Mouse (Mus musculus) forebrain, embryonic 14.5 days (tissue): Measurements from ENCODE around the gene Slc39a11. TPM values are rescaled to one million over a fixed set of nuclear protein-coding genes. Genes with fewer than 3 reads are reported as not detected.

Experiments used
- ATAC-seq: fragments of 200-750 bp; cut with Nextera tagmentation; 2 replicates; pipeline ENCODE4 v1.8.0; 2017; ENCODE audit warnings: mild to moderate bottlenecking, moderate library complexity
- DNase-seq: peaks from one replicate; pipeline ENCODE4 v3.0.0-alpha.2; 2015; ENCODE audit warnings: low spot score
- H3K27ac ChIP-seq: fragments of 300-500 bp; sonication (generic); 2 replicates; pipeline ENCODE4 v1.5.1; 2014; ENCODE audit warnings: low read depth, mild to moderate bottlenecking, control low read depth, low read length, moderate library complexity
- H3K27me3 ChIP-seq: fragments of 300-500 bp; sonication (generic); replicated peaks from 2 replicates; pipeline ENCODE4 v1.6.1; 2014; ENCODE audit warnings: low read length, control low read depth, mixed read lengths; ENCODE audit not compliant: control insufficient read depth, insufficient read depth
- H3K36me3 ChIP-seq: fragments of 300-500 bp; sonication (generic); 2 replicates; pipeline ENCODE4 v1.6.1; 2014; ENCODE audit warnings: low read length, control low read depth; ENCODE audit not compliant: control insufficient read depth, insufficient read depth
- H3K4me1 ChIP-seq: fragments of 300-500 bp; sonication (generic); 2 replicates; pipeline ENCODE4 v1.6.1; 2014; ENCODE audit warnings: antibody characterized with exemption, low read length, control low read depth; ENCODE audit not compliant: control insufficient read depth, insufficient read depth
- H3K4me2 ChIP-seq: fragments of 300-500 bp; sonication (generic); 2 replicates; pipeline ENCODE4 v1.6.1; 2014; ENCODE audit warnings: mild to moderate bottlenecking, control low read depth, low read length
- H3K4me3 ChIP-seq: fragments of 300-500 bp; sonication (generic); 2 replicates; pipeline ENCODE4 v1.5.1; 2014; ENCODE audit warnings: low read depth, low read length, control low read depth
- H3K9ac ChIP-seq: fragments of 300-500 bp; sonication (generic); 2 replicates; pipeline ENCODE4 v1.6.1; 2014; ENCODE audit warnings: mild to moderate bottlenecking, low read length, control low read depth, moderate library complexity
- H3K9me3 ChIP-seq: fragments of 300-500 bp; sonication (generic); replicated peaks from 2 replicates; pipeline ENCODE4 v1.6.1; 2016; ENCODE audit warnings: low read length, control low read depth, mixed read lengths; ENCODE audit not compliant: control insufficient read depth
- WGBS: fragments of 180-500 bp; shearing (Covaris S2); extraction: QIAGEN DNeasy Blood & Tissue Kit; methylation state at CpG from one replicate; pipeline ENCODE4 v1.1.7; 2014; 5-methylcytosine and 5-hydroxymethylcytosine counted together
- polyA plus RNA-seq: library from polyadenylated mRNA; unstranded; fragments of >200 nt; fragmentation: Nextera tagmentation; extraction: Ambion mirVana; gene quantifications from 2 replicates; pipeline ENCODE4 v1.2.1, GENCODE M21; 2014

Slc39a11 gene
- polyA plus RNA-seq, 1 experiment from 2014 or later = 29.5 TPM

DNA sequence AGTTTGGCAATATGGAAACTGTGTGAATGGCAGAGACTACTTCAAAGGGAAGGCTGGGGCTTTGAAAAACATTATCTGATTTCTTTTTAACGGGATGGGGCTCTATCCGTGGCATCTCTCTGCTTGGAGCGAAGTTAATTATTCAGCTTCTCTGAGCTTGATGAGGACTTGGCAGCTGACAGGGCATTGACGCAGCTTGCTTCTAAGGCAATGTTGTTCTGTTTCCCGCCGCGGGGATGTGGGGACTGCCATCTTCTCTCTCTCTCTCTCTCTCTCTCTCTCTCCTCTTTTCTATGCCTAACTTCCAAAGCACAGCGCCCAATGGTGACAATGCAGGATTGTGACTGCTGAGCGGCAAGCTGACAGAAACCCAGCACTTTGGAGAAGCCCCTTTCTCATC is 172.3 kb downstream of the Slc39a11 start:
- Histone ChIP-seq H3K9ac (no peak overlapping the region), H3K27me3 (no peaks in the 10 kb centered on the region), H3K9me3 (no peaks in the 10 kb centered on the region), H3K27ac (peak overlapping the region; percentile 62), H3K4me1 (peaks cover 13% of the 10 kb centered on the region), H3K4me3 (no peak overlapping the region), H3K36me3 (no peaks in the 10 kb centered on the region), H3K4me2 (no peak overlapping the region)
- 27% methylated on average over 9 of the region's 9 CpGs for WGBS
- ATAC-seq = peak; percentile 65; the same call in 1 of the 2 replicates
- peak; percentile 86 for DNase-seq

DNA sequence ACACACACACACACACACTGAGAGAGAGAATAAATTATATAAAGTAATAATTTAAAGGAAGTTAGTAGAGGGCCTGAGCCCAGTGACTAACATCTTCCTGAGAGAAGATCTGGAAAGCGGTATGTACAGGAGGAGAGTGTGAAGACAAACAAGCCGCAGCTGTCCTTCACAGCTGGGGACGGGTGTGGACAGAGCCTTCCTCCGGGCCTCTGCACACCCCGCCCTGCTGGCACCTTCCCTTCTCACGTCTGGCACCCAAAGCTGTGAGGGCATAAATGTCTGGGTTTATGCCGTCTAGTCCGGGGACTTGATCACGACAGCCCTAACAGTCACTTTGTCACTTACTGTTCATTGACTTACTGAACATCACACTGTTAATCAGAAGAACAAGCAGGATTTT is 173.2 kb downstream of the Slc39a11 start:
- DNase-seq (peak; percentile 38), ATAC-seq (peak; percentile 32; the same call in 1 of the 2 replicates)
- no peaks in the 10 kb centered on the region for H3K9me3 ChIP-seq
- H3K27me3 ChIP-seq = no peaks in the 10 kb centered on the region
- no peaks in the 10 kb centered on the region for H3K36me3 ChIP-seq
- no peak overlapping the region for H3K9ac ChIP-seq
- 68% methylated on average over 9 of the region's 9 CpGs for WGBS
- H3K4me1 ChIP-seq = peaks cover 13% of the 10 kb centered on the region
- peak overlapping the region; percentile 33; the same call in 1 of the 2 replicates for H3K27ac ChIP-seq
- H3K4me2 ChIP-seq = no peak overlapping the region
- no peak overlapping the region for H3K4me3 ChIP-seq

DNA sequence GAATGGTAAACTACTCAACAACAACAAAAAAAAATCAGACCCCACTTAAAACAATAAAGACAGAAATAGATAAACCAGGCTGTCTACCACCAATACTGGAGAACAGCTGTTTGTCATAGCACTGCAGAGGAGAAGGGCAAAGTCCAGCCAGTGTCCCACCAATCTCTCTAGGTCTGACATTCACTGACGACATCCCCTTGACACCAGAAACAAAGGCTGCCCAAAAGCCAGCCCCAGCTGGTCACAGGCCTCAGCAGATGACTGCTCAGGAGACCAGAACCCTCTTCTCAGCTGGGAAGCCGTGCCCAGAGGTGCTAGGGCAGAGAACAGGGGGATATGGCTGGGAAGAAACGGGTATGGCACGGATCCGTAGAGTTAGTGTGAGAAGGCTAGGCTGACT is 174.4 kb downstream of the Slc39a11 start:
- no peak for ATAC-seq
- Histone ChIP-seq H3K9me3 (no peaks in the 10 kb centered on the region), H3K4me3 (no peak overlapping the region), H3K4me2 (no peak overlapping the region), H3K27me3 (no peaks in the 10 kb centered on the region), H3K9ac (no peak overlapping the region), H3K4me1 (peaks cover 13% of the 10 kb centered on the region), H3K27ac (no peak overlapping the region), H3K36me3 (no peaks in the 10 kb centered on the region)
- DNase-seq = no peak
- 85% methylated on average over 5 of the region's 5 CpGs for WGBS

DNA sequence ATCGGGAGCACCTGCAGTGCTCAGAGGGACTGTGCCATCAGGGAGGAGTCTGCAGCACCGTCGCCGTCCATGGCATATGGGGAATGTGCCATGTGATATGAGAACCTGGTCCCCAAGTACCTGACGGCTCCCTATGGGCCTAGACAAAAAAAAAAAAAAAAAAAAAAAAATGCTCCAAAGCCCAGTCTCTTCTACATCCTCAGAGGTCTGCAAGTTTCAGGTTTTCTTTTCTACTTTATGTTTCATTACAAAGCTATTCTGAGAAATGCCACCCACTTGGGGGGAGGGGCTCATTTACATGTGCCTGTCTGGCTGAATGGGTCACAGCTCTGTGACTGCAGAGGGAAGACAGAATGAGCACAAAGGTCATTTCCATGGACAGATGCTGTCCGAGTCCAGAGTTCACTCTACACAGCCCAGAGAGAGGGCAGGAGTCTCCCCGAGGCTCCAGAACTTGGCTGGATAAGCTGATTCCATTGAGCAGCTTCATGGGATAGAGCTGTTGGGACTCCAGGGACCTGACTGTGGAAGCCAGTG is 175.8 kb downstream of the Slc39a11 start:
- Histone ChIP-seq H3K9me3 (no peaks in the 10 kb centered on the region), H3K4me2 (no peak overlapping the region)
- no peak for ATAC-seq

DNA sequence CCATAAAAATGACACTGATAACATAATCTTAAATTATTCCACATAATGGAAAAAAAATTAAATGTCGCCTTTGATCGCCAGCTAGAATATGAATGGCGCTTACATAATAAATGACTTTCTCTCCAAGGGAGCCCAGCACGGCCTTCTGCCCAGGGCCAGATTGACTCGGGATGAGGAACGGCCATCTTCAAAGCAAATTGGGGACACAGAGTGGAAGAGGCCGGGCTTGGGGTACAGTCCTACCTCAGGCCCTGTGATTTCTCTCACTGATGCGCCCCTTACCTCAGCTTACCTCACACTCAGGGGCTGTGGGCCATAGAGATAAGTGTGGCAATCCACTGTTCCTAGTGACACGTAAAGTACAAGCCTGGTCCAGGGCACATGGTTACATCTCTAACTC is 177.9 kb downstream of the Slc39a11 start:
- Histone ChIP-seq H3K4me1 (peaks cover 25% of the 10 kb centered on the region), H3K36me3 (no peaks in the 10 kb centered on the region), H3K4me2 (no peak overlapping the region), H3K4me3 (no peak overlapping the region), H3K9ac (no peak overlapping the region), H3K27me3 (no peaks in the 10 kb centered on the region), H3K9me3 (no peaks in the 10 kb centered on the region), H3K27ac (no peak overlapping the region)
- ATAC-seq (no peak), DNase-seq (no peak)
- 89% methylated on average over 9 of the region's 9 CpGs for WGBS

More for the DNA sequence above, 175.8 kb downstream of the Slc39a11 start:
- Histone ChIP-seq H3K27me3 (no peaks in the 10 kb centered on the region), H3K27ac (no peak overlapping the region), H3K4me1 (peaks cover 17% of the 10 kb centered on the region), H3K4me3 (no peak overlapping the region), H3K9ac (no peak overlapping the region), H3K36me3 (no peaks in the 10 kb centered on the region)
- DNase-seq = no peak
- WGBS = 68% methylated on average over 7 of the region's 7 CpGs

DNA sequence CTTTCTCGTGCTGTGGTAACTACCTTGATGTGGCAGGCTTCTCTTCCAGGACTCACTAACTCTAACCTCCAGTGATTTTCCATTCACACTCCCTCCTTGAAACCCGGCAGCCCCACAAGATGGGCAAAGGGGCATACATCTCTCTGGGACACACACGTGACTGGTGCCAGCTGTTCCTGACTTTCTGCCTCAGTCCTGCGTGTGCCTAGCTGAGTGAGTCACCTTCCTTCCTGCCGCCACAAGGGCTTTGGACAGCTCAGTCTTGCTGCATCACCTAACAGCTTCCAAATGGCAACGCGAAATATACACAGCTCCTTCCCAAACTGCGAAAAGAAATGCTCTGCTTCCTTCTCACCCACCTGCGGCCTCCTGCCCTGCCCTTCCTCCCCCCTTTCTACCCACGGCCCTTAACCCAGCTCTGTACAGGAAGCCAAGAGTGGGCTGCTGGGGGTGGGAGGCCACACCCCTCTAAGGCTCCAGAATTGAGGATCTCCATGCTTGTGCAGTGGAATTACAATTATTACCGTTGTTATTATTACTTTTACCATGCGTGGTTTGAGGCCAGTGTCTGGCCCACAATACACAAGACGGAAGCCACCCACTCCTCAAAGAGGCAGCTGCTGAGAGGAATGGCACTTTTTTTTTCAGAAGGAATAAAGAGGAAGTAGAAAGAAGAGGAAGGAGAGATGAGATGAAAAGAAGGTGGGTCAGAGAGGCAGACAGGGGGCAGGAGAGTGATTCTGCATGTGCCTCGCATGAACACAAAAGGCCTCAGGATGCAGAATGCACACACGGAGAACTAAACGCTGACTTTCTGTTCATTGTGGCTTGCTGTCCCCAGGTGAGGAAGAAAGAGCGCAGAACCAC is 179.7 kb downstream of the Slc39a11 start:
- H3K9me3 ChIP-seq = no peaks in the 10 kb centered on the region
- no peaks in the 10 kb centered on the region for H3K36me3 ChIP-seq
- no peaks in the 10 kb centered on the region for H3K27me3 ChIP-seq
- DNase-seq (no peak), ATAC-seq (no peak)
- no peak overlapping the region for H3K4me3 ChIP-seq
- no peak overlapping the region for H3K4me2 ChIP-seq
- WGBS = 80% methylated on average over 17 of the region's 17 CpGs
- peaks cover 25% of the 10 kb centered on the region for H3K4me1 ChIP-seq
- no peak overlapping the region for H3K27ac ChIP-seq
- H3K9ac ChIP-seq = no peak overlapping the region

DNA sequence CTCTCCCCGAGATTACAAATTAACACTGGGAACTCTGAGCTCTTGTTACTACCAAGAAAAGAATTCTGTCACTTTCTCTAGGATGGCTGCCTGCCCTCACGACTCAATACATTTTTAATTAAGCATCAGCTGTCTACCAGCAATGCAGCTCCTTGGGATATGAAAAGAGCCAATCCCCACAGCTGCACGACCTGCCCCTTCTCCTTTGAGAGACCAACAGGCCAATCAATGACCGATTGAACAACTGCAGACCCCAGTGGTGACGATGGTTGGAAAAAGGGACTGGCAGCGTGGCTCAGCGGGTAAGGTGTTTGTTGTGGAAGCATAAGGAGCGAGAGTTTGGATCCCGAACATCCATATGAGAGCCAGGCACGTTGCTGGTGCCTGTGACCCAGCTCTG is 181.9 kb downstream of the Slc39a11 start:
- Histone ChIP-seq H3K27ac (peak overlapping the region; percentile 95), H3K9ac (peak overlapping the region; percentile 29; the same call in 1 of the 2 replicates), H3K4me2 (peak overlapping the region; percentile 23), H3K27me3 (no peaks in the 10 kb centered on the region), H3K4me3 (no peak overlapping the region), H3K4me1 (peaks cover 22% of the 10 kb centered on the region), H3K36me3 (no peaks in the 10 kb centered on the region), H3K9me3 (no peaks in the 10 kb centered on the region)
- peak; percentile 76 for DNase-seq
- 7% methylated on average over 10 of the region's 10 CpGs for WGBS
- ATAC-seq = peak; percentile 48

DNA sequence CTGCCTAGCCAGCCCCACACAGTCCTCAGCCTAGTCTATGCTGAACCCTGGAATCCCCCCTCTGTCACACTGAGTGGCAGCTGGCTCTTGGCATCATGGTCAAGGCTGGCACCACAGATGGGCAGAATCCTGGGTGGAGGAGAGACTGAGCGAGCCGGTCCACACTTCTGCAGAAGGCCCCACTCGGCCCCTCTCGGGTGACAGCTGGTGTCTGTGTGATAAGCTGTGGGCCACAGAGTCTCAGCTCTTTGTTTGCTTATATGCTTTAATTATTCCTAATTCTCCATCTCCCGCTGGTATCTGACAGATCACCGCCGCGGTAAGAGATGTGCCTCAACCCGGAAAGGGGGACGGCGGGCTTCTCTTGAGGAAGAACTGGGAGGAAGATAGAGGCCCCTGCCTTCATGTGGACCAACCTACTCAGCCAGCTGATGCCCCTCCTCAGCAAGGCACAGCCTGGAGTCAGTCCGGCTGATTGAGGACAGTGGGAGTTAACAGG is 182.5 kb downstream of the Slc39a11 start:
- peaks cover 22% of the 10 kb centered on the region for H3K4me1 ChIP-seq
- peak overlapping the region; percentile 29; the same call in 1 of the 2 replicates for H3K9ac ChIP-seq
- no peak overlapping the region for H3K4me3 ChIP-seq
- H3K36me3 ChIP-seq = no peaks in the 10 kb centered on the region
- peak overlapping the region; percentile 23 for H3K4me2 ChIP-seq
- no peaks in the 10 kb centered on the region for H3K9me3 ChIP-seq
- H3K27ac ChIP-seq = peak overlapping the region; percentile 95
- DNase-seq = peak; percentile 82
- peak; percentile 89 for ATAC-seq
- 32% methylated on average over 12 of the region's 12 CpGs for WGBS
- H3K27me3 ChIP-seq = no peaks in the 10 kb centered on the region

DNA sequence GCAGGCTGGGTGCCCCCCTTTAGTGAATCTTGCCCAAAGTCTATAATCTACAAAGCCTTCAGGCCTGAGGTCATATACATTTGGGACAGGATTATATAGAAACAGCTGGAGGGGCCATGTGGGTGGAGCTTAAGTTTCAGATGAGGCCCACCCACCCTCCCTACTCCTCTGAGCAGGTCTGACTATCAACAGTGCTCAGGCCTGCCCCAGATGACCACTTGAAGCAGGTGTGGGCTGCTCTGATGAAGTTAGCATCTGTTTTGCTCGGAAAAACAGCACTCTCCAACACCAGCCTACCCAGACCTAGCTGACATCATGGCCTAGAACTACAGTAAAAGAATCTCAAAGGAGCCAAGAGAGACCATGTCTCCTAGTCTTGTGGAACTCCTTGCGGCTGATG is 189.8 kb downstream of the Slc39a11 start:
- ATAC-seq = no peak
- no peaks in the 10 kb centered on the region for H3K27me3 ChIP-seq
- no peak overlapping the region for H3K4me3 ChIP-seq
- no peak for DNase-seq
- no peak overlapping the region for H3K9ac ChIP-seq
- H3K36me3 ChIP-seq = no peaks in the 10 kb centered on the region
- 92% methylated on average over 2 of the region's 2 CpGs for whole genome bisulfite sequencing
- H3K4me2 ChIP-seq = no peak overlapping the region
- peaks cover 7% of the 10 kb centered on the region; the same call in 1 of the 2 replicates for H3K9me3 ChIP-seq
- H3K27ac ChIP-seq = no peak overlapping the region
- no peaks in the 10 kb centered on the region for H3K4me1 ChIP-seq
